Mouse (Mus musculus) c-Kit-negative CD71-positive TER-119-positive erythroid progenitor cells, embryonic 14.5 days (primary cell): Measurements from ENCODE around the gene Polr2h.
"Not testable (repeated sequence)": the region's sequence is repeated elsewhere in the genome, so short reads cannot be mapped to it uniquely, and the experiment has no call there.

ENCODE experiments used
- DNase-seq: peaks from one replicate; pipeline ENCODE4 v3.0.0-alpha.2; 2013; ENCODE audit warnings: low read depth, low spot score

Polr2h gene

GRCm38 (mm10) chr16:20717181-20717977, at the start of gene Polr2h, which contains the start of gene Clcn2:
Gene Polr2h, plus strand, starts transcription at chr16:20717665.
Gene Clcn2, minus strand, starts transcription at chr16:20717746.
- peak; percentile 90 for DNase-seq

GRCm38 (mm10) chr16:20668013-20668412, 49.5 kb upstream of the Polr2h start, which contains the start of gene Eif4g1:
Gene Eif4g1, plus strand, starts transcription at chr16:20668313.
- not testable (repeated sequence) for DNase-seq

DNA sequence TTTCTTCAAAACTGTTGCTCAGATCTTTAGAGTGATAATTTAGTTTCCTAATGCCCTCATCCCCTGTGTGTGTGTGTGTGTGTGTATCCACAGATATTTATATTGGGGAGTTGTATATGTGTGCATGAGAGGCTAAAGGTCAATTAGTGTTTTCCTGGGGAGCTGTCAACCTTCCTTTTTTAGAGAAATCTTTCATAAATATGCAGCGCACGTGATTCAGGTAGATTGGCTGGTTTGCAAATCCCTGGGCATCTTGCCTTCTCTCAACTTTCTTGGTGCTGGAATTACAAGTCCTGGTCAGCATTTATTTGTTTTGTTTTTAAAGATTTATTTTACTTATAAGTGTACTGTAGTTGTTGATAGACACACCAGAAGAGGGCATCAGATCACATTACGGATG, 47.2 kb upstream of the Polr2h start:
- no peak for DNase-seq

GRCm38 (mm10) chr16:20671886-20672285, 45.6 kb upstream of the Polr2h start:
- no peak for DNase-seq

GRCm38 (mm10) chr16:20672500-20672902, 45.0 kb upstream of the Polr2h start:
- DNase-seq: peak; percentile 81

GRCm38 (mm10) chr16:20672965-20673705, 44.3 kb upstream of the Polr2h start:
- no peak for DNase-seq

GRCm38 (mm10) chr16:20673706-20674303, 43.7 kb upstream of the Polr2h start:
- DNase-seq: peak; percentile 39

- no peak for DNase-seq
Observed at GRCm38 (mm10) chr16:20675213-20675612, 42.3 kb upstream of the Polr2h start.

DNA sequence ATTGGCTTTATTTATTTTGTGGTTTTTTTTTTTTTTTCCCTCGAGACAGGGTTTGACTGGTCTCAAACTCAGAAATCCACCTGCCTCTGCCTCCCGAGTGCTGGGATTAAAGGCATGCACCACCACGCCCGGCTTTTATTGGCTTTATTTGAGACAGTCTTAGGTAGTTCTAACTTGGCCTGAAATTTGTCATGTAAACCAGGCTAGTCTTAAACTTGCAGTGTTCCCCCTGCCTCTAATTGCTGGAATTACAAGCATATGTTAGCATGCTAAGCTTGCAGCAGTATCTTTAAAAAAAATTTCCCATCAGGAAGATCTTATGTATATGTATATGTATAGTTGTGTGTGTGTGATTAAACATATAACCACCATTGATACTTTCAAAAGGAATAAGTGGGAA, 40.8 kb upstream of the Polr2h start:
- DNase-seq: no peak

- DNase-seq: no peak
Observed at GRCm38 (mm10) chr16:20677380-20677779, 40.1 kb upstream of the Polr2h start.

- DNase-seq: peak; percentile 53
Observed at GRCm38 (mm10) chr16:20677974-20678675, 39.3 kb upstream of the Polr2h start.

DNA sequence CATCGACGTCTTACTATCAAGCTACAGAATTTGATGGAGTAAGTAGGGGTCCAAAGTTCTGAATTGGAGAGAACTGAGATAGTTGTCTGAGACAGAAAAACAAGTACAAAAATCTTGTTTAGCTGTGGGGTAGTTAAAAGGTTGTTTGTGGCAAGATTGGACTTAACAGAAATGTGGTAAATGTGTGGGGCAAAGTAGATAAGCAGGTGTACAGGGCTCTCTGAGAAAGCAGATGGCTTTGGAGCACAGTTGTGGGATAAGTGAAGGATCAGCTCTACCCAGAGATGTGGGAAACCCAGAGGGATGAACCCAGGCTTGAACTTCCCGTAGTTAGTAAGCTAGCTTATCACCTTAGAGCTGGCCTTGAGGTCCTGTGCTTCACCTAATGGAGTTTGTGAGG, 26.7 kb upstream of the Polr2h start:
- no peak for DNase-seq

DNA sequence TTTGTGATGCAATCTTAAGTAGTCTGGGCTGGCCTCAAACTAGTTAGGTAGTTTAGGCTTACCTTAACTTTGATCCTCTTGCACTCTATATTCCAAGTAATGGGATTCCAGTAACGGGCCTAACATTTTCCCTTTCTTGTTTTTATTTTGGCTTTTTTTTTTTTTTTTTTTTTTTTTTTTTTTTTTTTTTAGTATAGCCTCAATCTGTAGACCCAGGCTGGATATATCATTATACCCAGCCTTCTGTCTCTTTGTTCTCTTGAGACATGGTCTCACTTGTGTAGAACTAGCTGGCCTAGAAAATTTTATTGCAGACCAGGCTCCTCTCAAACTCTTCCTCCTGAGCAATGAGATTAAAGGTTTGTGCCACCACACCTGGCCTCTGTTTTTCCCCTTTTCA, 25.8 kb upstream of the Polr2h start:
- no peak for DNase-seq

GRCm38 (mm10) chr16:20692241-20692965, 25.1 kb upstream of the Polr2h start:
- no peak for DNase-seq

DNA sequence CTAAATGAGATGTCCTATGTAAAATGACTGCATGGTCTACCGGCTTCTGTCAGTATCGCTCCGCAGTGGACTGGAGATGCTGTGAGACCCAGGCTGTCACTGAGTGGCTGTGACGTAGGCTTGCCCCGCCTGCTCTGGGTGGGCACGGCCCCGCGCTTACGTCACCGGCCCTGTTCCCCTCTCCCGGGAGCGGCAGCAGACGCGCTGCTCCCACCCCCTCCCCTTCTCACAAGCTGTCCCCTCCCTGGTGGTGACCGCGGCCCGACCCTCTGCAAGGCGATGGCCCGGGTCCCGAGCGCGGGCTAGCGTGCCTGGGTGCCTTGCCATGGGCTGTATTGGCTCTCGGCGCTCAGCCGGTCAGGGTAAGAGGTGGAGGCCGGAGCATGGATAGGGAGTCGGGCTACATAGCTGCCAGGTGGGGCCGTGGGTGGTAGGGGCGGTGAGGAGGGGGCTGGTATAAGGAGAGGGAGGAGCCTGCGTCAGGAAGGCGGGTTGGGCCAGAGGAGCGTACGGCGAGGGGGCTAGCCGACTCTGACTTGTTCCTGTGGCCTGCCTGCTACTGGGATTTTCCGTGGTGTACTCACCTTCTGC, 24.3 kb upstream of the Polr2h start, which contains the start of gene Fam131a:
Fam131a (plus strand) TSS at position 131 of the 591 bp plus-strand sequence.
- DNase-seq: no peak

DNA sequence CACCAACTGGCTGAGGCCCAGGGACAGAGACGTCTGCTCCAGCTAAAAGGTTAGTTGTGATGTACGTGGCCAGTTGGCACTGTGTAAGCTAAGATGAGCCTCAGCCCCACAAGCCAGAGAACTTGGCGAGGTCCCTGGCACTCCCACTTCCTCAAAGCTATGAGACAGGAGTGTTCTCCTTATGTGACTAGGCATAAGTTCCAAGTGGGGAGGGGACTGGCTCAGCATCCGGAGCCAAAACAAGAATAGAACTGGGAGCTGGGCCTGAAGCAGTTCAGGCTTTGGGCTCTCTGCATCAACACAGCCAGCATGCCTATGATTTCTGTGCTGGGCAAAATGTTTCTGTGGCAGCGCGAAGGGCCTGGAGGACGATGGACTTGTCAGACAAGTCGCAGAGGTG, 22.7 kb upstream of the Polr2h start:
- DNase-seq: no peak

DNA sequence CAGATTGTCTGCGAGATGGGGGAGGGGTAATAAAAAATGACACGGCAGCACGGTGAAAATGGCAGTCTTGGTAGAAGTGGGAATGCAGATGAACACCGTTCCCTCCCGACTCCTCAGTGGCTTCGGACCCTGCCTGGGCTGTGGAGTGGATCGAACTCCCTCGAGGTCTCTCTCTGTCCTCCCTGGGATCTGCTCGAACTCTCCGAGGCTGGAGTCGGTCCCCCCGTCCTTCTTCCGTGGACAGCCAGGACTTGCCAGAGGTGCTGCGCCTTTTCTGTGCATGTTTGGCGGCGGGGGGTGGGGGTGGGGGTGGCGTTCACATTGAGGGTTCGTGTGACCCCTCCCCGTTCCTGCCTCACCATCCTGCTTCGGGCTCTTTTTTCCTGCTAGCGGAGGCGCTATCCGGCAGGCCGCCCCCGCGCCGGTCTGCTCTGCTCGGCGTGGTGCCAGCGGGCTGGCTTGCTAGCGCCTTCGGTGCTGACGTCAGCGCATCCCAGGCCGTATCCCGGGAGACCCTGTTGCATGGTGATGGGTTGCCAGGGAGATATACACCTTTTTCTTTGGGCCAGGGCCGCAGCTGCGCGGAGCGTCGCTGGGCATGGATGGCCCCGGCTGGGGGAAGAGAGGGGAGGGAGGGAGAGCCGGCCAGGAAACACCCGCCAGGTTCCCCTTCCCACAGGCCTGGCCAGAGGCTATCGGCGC, 21.7 kb upstream of the Polr2h start:
- no peak for DNase-seq

GRCm38 (mm10) chr16:20699266-20699665, 18.2 kb upstream of the Polr2h start:
- no peak for DNase-seq

- DNase-seq: no peak
Observed at GRCm38 (mm10) chr16:20700036-20700435, 17.4 kb upstream of the Polr2h start.

GRCm38 (mm10) chr16:20701316-20701715, 16.1 kb upstream of the Polr2h start:
- DNase-seq: no peak
